Mouse (Mus musculus): ENCODE measurements around the gene Neu1.

- TF ChIP-seq CTCF (IDR thresholded peaks at IDR 0.05; ENCODE audit: low read depth, low read length) (no peak), POLR2A (IDR thresholded peaks at IDR 0.05; ENCODE audit: insufficient read depth, low read length) (no peak), EP300 (IDR thresholded peaks at IDR 0.05; ENCODE audit: insufficient read depth, low read depth, low read length) (no peak)
Observed at GRCm38 (mm10) chr17:34941344-34942041, 10.4 kb downstream of the Neu1 start.

All from ES-Bruce4 (cell line).